Mouse (Mus musculus) 416B (cell line): ENCODE measurements at regions not wholly inside any gene's neighbourhood (a gene's known extent, or its start where the extent isn't known, plus 50 kb on each side); places are given as distances from the start of the nearest gene placed in this dataset.

Source experiments
- DNase-seq: peaks from one replicate; pipeline ENCODE4 v3.0.0; 2011; ENCODE audit warnings: low read depth

- DNase-seq, result peak; percentile 46
Observed at GRCm38 (mm10) chr2:46360049-46360712, 1243.0 kb upstream of the Zeb2 start.

GRCm38 (mm10) chr2:46358225-46358624, 1241.0 kb upstream of the Zeb2 start:
- DNase-seq, result no peak

GRCm38 (mm10) chr2:46356651-46357050, 1239.5 kb upstream of the Zeb2 start:
- DNase-seq, result no peak

GRCm38 (mm10) chr2:46340694-46341093, 1223.5 kb upstream of the Zeb2 start:
- no peak for DNase-seq

GRCm38 (mm10) chr2:46316666-46317065, 1199.5 kb upstream of the Zeb2 start:
- peak; percentile 77 for DNase-seq

- DNase-seq, result no peak
Observed at GRCm38 (mm10) chr2:46315243-46315642, 1198.0 kb upstream of the Zeb2 start.

GRCm38 (mm10) chr2:46307582-46308153, 1190.5 kb upstream of the Zeb2 start:
- peak; percentile 84 for DNase-seq

- peak; percentile 67 for DNase-seq
Observed at GRCm38 (mm10) chr2:46302627-46303026, 1185.4 kb upstream of the Zeb2 start.

GRCm38 (mm10) chr2:46297274-46297843, 1180.2 kb upstream of the Zeb2 start:
- no peak for DNase-seq

- no peak for DNase-seq
Observed at GRCm38 (mm10) chr2:46283929-46284598, 1166.9 kb upstream of the Zeb2 start.

GRCm38 (mm10) chr2:46280822-46281221, 1163.6 kb upstream of the Zeb2 start:
- DNase-seq, result no peak

- no peak for DNase-seq
Observed at GRCm38 (mm10) chr2:46261618-46262017, 1144.4 kb upstream of the Zeb2 start.

GRCm38 (mm10) chr2:46251562-46251961, 1134.4 kb upstream of the Zeb2 start:
- DNase-seq, result peak; percentile 19

- peak; percentile 64 for DNase-seq
Observed at GRCm38 (mm10) chr2:46245717-46246116, 1128.5 kb upstream of the Zeb2 start.

GRCm38 (mm10) chr2:46244697-46245096, 1127.5 kb upstream of the Zeb2 start:
- DNase-seq, result peak; percentile 22

GRCm38 (mm10) chr2:46242806-46243205, 1125.6 kb upstream of the Zeb2 start:
- DNase-seq, result no peak

GRCm38 (mm10) chr2:46239874-46240273, 1122.7 kb upstream of the Zeb2 start:
- DNase-seq, result no peak

- peak; percentile 12 for DNase-seq
Observed at GRCm38 (mm10) chr2:46230791-46231450, 1113.7 kb upstream of the Zeb2 start.

- DNase-seq, result peak; percentile 32
Observed at GRCm38 (mm10) chr2:46218336-46218957, 1101.3 kb upstream of the Zeb2 start.

GRCm38 (mm10) chr2:46199341-46199740, 1082.1 kb upstream of the Zeb2 start:
- peak; percentile 87 for DNase-seq

GRCm38 (mm10) chr2:46187265-46187888, 1070.2 kb upstream of the Zeb2 start:
- DNase-seq, result no peak

- DNase-seq, result no peak
Observed at GRCm38 (mm10) chr2:46183241-46183640, 1066.0 kb upstream of the Zeb2 start.
